Mouse (Mus musculus) left cerebral cortex, adult 18-20 months (tissue): ENCODE data around the gene Dcn. TPM values are rescaled to one million over a fixed set of nuclear protein-coding genes. Genes with fewer than 3 reads are reported as not detected.

Experiments
- DNase-seq, 2 experiments: peaks; one replicate each; pipeline ENCODE4 v3.0.0; 2021 to 2022; ENCODE audit warnings: low spot score in 2 of 2, mixed read lengths in 1 of 2
- total RNA-seq, 2 experiments: library from RNA; stranded (reverse); gene quantifications; 2 replicates each; pipeline ENCODE4 v1.2.3; 2021

The Dcn gene
- total RNA-seq, 2 experiments from 2014 or later = 13.0 to 22.0 TPM

DNA sequence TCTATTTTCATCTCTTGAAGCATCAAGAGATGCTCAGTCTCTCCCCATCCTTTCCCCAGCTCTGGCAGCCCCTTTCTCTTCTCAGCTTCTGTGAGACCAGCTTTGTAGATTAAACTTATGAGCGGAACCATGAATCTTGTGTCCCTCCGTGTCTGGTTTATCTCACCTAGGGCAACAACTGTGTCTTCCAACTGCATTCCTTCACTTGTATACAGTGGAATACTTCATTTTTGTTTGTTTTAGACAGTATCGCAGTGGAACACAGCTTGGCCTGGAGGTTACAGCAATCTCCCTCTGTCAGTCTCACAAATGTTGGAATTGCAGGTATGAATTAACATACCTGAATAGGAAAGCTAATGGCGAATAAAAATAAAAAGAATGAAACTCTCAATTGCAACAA is 58.8 kb downstream of the Dcn start:
- DNase-seq = no peak

GRCm38 (mm10) chr10:97547740-97548139 is 68.3 kb downstream of the Dcn start:
- no peak for DNase-seq

DNA sequence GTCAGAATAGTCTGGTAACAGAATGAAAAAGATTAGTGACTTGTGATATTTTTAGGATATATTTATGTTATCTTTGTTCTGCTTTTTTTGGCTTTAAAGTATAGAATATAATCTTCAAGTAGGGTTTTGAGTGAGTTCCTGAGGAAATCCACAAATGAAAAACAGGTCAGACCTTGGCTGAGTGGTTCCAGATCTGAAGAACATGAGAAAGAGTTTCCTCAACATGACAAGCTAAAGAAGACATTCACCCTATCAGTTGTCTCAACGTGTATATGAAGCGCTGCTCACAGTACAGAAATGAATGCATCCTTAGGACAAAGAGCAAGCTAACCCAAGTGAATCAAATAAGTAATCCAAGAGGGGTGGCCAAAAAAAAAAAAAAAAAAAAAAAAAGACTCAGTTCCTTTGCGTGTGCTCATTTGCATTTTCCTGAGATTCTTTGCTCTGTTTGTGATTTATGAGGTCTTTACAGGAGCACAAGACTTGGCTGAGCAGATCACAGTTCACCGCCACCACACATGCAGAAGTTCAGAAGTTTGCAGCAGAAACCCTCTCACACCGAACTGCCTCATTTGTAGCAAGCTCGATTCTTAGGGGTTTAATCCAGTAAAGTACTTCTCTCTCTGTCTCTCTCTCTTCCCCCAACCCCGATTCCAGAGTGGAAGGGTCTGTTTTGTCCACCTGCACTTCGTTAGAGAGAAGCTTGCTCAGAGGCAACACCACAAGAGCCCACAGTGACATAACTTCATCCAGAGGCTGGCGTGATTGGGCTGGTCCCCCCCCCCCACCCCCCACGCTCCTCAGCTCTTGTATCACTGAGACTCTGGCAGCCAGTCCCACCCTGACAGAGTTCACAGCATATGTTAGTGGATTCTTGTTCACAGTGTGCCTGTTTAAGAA is 85.8 kb downstream of the Dcn start, which contains the start of gene Lum:
Gene Lum, plus strand, starts transcription at position 172 of the 900 bp plus-strand sequence.
- no peak for DNase-seq

- DNase-seq = no peak
Measured at GRCm38 (mm10) chr10:97567489-97568135, 88.2 kb downstream of the Dcn start.

Other genes starting within 250 kb of the Dcn start
- 1 to 10 TPM; 2.0 to 2.1 TPM for gene Lum, start 85.5 kb downstream of the Dcn start, total RNA-seq
- gene Kera, start 127.3 kb downstream of the Dcn start, total RNA-seq = not detected
- under 1 TPM in 1 of 2 experiments, not detected in 1; 0.21 TPM for gene Epyc, start 164.5 kb downstream of the Dcn start, total RNA-seq
- not detected for gene Ccer1, start 213.4 kb downstream of the Dcn start, total RNA-seq
- gene C030005K15Rik, start 247.1 kb downstream of the Dcn start, total RNA-seq = under 1 TPM in 1 of 2 experiments, not detected in 1; 0.37 TPM